Mouse (Mus musculus) heart, embryonic 11.5 days (tissue): ENCODE data around the gene Dse. TPM values are rescaled to one million over a fixed set of nuclear protein-coding genes. Genes with fewer than 3 reads are reported as not detected.
A peak's percentile ranks its signal among the peaks of the same experiment; 100 is the strongest.

Experiments used
- ATAC-seq: fragments of 200-750 bp; cut with Nextera tagmentation; replicated peaks from 2 replicates; pipeline ENCODE4 v1.8.0; 2017; ENCODE audit warnings: moderate library complexity; ENCODE audit not compliant: insufficient number of reproducible peaks, low FRiP score, low TSS enrichment
- H3K27ac ChIP-seq: fragments of 300-500 bp; sonication (generic); 2 replicates; pipeline ENCODE4 v1.5.1; 2014; ENCODE audit warnings: mild to moderate bottlenecking, low read depth, low read length
- H3K27me3 ChIP-seq: fragments of 300-500 bp; sonication (generic); 2 replicates; pipeline ENCODE4 v1.6.1; 2014; ENCODE audit warnings: mild to moderate bottlenecking, low read length, mixed read lengths; ENCODE audit not compliant: control insufficient read depth, insufficient read depth
- H3K36me3 ChIP-seq: fragments of 300-500 bp; sonication (generic); 2 replicates; pipeline ENCODE4 v1.6.1; 2014; ENCODE audit warnings: mild to moderate bottlenecking, low read length, moderate library complexity, mixed read lengths; ENCODE audit not compliant: control insufficient read depth, insufficient read depth
- H3K4me1 ChIP-seq: fragments of 300-500 bp; sonication (generic); 2 replicates; pipeline ENCODE4 v1.6.1; 2014; ENCODE audit warnings: low read length; ENCODE audit not compliant: control insufficient read depth, insufficient read depth
- H3K4me2 ChIP-seq: fragments of 300-500 bp; sonication (generic); 2 replicates; pipeline ENCODE4 v1.6.1; 2014; ENCODE audit warnings: mild to moderate bottlenecking, moderate library complexity
- H3K4me3 ChIP-seq: fragments of 300-500 bp; sonication (generic); 2 replicates; pipeline ENCODE4 v1.5.1; 2014; ENCODE audit warnings: low read depth, low read length
- H3K9ac ChIP-seq: fragments of 300-500 bp; sonication (generic); 2 replicates; pipeline ENCODE4 v1.6.1; 2014; ENCODE audit warnings: mild to moderate bottlenecking, low read depth, low read length, moderate library complexity
- H3K9me3 ChIP-seq: fragments of 300-500 bp; sonication (generic); replicated peaks from 2 replicates; pipeline ENCODE4 v1.6.1; 2016; ENCODE audit warnings: low read length; ENCODE audit not compliant: control insufficient read depth
- WGBS: fragments of 180-500 bp; shearing (Covaris S2); extraction: QIAGEN DNeasy Blood & Tissue Kit; methylation state at CpG from one replicate; pipeline ENCODE4 v1.1.7; 2014; ENCODE audit not compliant: insufficient replicate concordance; 5-methylcytosine and 5-hydroxymethylcytosine counted together
- polyA plus RNA-seq: library from polyadenylated mRNA; unstranded; fragments of >200 nt; fragmentation: Nextera tagmentation; extraction: Ambion mirVana; gene quantifications from 2 replicates; pipeline ENCODE4 v1.2.1, GENCODE M21; 2014

Dse gene
- polyA plus RNA-seq, 1 experiment from 2014 or later = 21.3 TPM

DNA sequence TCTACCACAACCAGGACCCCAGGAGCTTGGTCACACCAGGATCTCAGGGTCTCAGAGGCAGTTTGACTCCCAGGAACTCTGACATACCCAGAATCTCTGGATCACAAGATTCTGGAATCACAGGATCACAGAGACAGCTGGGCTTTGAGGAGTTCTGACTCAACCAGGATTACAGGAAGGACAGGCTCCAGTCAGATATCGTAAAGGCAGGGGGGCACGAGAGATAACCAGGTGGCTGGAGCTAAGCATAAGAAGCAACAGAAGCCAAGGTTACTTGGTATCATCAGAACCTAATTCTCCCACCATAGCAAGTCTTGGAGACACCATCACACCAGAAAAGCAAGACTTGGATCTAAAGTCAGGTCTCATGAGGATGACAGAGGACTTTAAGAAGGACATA lies 65.8 kb downstream of the Dse start:
- Histone ChIP-seq H3K27me3 (no peaks in the 10 kb centered on the region), H3K9ac (no peak overlapping the region), H3K4me1 (peaks cover 6% of the 10 kb centered on the region; the same call in 1 of the 2 replicates), H3K4me3 (no peak overlapping the region), H3K27ac (no peak overlapping the region), H3K4me2 (no peak overlapping the region), H3K9me3 (no peaks in the 10 kb centered on the region), H3K36me3 (no peaks in the 10 kb centered on the region)
- no peak for ATAC-seq
- whole genome bisulfite sequencing = 74% methylated on average over 2 of the region's 2 CpGs

DNA sequence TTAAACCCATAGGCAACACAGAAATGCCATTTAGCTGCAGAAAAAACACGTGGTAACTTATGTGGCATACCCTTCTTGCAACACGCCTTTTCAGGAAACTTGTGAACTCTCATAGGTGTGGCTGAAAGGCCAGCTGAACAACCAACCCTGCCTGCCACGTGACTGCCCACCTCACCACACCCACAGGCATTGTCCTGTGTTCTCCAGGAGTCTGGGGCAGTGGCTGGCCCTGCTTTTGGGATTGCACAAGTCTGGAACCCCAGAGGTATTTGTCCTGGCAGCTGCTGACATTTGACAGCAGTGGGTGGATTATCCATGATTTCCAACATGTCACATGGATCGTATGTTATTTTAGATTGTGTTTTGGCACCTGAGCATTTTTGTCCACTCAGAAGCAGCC lies 67.7 kb downstream of the Dse start:
- no peak overlapping the region for H3K4me2 ChIP-seq

DNA sequence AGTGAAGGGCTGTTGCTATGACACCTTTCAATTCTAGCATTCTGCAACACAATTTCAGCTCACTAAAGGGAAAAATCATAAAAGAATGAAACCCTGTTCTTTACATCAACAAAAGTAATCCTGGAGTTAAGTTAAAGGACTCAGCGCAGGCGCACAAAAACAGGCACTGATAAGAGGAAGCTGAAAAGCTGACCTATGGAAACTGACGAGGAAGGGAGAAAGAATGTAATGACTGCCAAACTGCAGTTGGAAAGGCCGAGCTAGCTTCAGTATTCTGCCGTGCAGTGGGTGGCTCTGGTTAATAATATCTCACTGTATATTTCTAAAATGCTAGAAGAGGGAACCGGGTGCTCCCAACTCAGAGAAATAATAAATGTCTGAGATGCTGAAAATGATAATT lies 69.5 kb downstream of the Dse start:
- peaks cover 6% of the 10 kb centered on the region; the same call in 1 of the 2 replicates for H3K4me1 ChIP-seq
- H3K36me3 ChIP-seq = no peaks in the 10 kb centered on the region
- H3K4me3 ChIP-seq = no peak overlapping the region
- WGBS = 34% methylated on average over 6 of the region's 6 CpGs
- H3K4me2 ChIP-seq = no peak overlapping the region
- H3K9ac ChIP-seq = no peak overlapping the region
- H3K9me3 ChIP-seq = no peaks in the 10 kb centered on the region
- no peaks in the 10 kb centered on the region for H3K27me3 ChIP-seq
- no peak for ATAC-seq
- H3K27ac ChIP-seq = no peak overlapping the region

More for the DNA sequence above, 67.7 kb downstream of the Dse start:
- Histone ChIP-seq H3K27ac (no peak overlapping the region), H3K36me3 (no peaks in the 10 kb centered on the region), H3K4me3 (no peak overlapping the region), H3K27me3 (no peaks in the 10 kb centered on the region), H3K9me3 (no peaks in the 10 kb centered on the region), H3K4me1 (peaks cover 6% of the 10 kb centered on the region; the same call in 1 of the 2 replicates), H3K9ac (no peak overlapping the region)
- ATAC-seq = no peak
- 63% methylated on average over 4 of the region's 4 CpGs for WGBS

DNA sequence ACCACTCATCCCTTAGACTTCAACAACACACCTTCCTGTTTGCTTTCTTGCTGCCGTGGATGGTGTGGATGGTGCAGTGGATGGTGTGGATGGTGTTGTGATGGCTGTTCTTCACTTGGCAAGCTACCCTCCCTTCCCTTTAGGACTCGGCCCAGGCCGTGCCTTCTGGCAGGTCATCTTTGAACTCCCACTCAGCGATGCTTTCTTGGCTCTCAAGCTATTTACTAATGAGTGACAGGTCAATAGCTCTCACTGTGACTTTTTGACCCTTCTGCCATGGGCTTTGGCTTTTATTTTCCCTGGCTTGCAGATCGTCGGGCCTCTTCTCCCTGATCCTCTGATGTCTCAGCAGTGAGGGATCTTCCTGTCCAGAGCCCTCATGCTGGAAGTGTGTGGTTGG lies 71.1 kb downstream of the Dse start:
- Histone ChIP-seq H3K4me1 (peaks cover 6% of the 10 kb centered on the region; the same call in 1 of the 2 replicates), H3K4me3 (no peak overlapping the region), H3K27me3 (no peaks in the 10 kb centered on the region), H3K9ac (no peak overlapping the region), H3K36me3 (no peaks in the 10 kb centered on the region), H3K4me2 (no peak overlapping the region), H3K27ac (no peak overlapping the region), H3K9me3 (no peaks in the 10 kb centered on the region)
- 42% methylated on average over 6 of the region's 6 CpGs for WGBS
- no peak for ATAC-seq

DNA sequence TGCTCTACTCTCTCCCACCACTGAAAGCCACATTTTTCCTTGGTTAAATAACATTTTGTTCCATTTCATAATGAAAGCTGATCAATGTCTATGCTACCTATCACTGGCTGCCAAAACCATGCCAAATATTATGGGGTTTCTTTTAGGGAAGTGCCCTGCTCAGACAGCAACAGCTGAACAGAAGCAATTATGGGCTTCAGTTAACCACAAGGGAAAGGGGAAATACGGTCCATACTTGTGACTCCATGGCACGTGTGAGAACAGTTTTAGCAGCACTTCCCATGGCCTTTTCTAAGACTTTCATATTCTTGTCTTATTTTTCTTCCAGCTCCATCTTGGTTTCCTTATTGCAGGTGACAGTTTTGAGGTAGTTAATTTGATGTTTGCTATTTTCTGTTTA lies 76.2 kb downstream of the Dse start:
- H3K36me3 ChIP-seq = no peaks in the 10 kb centered on the region
- H3K9ac ChIP-seq = no peak overlapping the region
- WGBS = 65% methylated on average over 2 of the region's 2 CpGs
- H3K4me3 ChIP-seq = no peak overlapping the region
- no peak for ATAC-seq
- no peak overlapping the region for H3K27ac ChIP-seq
- no peaks in the 10 kb centered on the region for H3K27me3 ChIP-seq
- no peaks in the 10 kb centered on the region for H3K9me3 ChIP-seq
- H3K4me1 ChIP-seq = 0 out of 2 replicates have a peak, but pooled peaks cover 2% of the 10 kb centered on the region
- no peak overlapping the region for H3K4me2 ChIP-seq

DNA sequence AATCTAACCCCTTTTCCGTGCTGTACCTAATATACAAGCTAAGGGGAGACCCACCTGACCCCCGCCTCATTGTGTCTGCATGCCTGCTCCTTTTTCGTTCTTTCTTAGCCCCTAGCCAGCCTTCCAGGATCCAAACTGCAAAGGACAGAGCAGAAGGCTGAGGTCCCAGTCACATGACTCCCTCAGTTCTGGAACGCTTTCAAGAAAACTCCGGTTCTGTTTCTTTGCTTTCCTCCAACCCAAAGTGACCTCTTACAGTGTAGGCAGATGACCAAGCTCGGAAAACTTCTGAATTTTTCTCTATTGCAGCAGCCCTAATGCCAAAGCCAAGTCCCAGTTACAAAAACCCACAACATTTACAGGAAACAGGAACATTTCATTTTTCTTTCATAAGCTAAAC lies 79.1 kb downstream of the Dse start:
- Histone ChIP-seq H3K27me3 (no peaks in the 10 kb centered on the region), H3K9me3 (no peaks in the 10 kb centered on the region), H3K4me3 (no peak overlapping the region), H3K4me2 (no peak overlapping the region), H3K4me1 (0 out of 2 replicates have a peak, but pooled peaks cover 2% of the 10 kb centered on the region), H3K27ac (no peak overlapping the region), H3K9ac (no peak overlapping the region), H3K36me3 (no peaks in the 10 kb centered on the region)
- WGBS = 81% methylated on average over 6 of the region's 6 CpGs
- no peak for ATAC-seq

DNA sequence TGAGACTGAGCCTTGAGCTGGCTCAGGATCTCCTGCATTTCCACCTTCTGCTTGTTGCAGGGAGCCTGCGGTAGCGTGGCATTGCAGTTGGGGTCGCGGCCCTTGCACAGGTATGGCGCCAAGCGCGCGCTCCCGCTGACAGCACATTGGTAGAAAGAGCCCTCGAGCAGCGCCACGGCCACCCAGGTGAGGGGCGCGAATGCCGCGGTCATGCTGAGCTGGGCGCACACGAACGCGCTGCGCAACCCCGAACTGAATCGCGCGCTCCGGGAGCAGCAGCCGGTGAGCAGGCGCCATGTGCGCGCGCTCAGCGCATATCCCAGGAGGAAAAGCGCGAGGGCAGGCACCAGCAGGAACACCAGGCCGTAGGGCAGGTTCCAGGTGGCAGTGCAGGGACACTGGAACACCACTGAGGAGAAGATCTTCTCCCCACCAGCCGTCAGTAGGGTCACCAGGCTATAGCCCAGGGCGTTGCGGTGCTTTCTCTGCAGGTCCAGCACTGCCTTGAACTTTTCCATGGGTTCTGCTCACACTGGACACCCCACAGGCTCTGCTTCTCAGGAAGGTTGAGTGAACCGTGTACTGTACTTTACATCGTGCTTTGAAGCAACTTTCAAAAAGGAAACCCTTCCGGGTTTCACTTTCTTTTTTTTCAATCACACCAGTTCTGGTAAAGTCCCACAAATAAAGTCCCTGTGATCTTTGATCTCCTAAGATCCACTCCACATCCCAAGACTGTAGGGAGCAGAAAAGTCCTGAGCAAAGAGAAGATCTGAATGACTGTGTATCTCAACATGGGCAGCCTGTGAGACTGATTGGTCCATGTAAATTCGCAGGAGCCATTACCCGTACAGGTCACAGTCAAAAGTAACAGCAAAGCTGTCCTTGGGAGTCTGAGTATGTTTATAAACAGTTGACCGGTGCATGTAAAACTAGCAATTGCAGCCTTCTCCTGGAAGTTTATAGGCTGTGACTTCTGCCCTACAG lies 79.8 kb downstream of the Dse start, which contains the start of gene Calhm6:
Gene Calhm6 (minus strand): TSS at position 593 of the 987 bp plus-strand sequence.
- Histone ChIP-seq H3K9me3 (no peaks in the 10 kb centered on the region), H3K36me3 (no peaks in the 10 kb centered on the region), H3K27ac (no peak within 1 kb of the TSS), H3K9ac (peak within 1 kb of the TSS; percentile 16; the same call in 1 of the 2 replicates), H3K27me3 (no peaks in the 10 kb centered on the region), H3K4me2 (peak within 1 kb of the TSS; percentile 75), H3K4me1 (0 out of 2 replicates have a peak, but pooled peaks cover 2% of the 10 kb centered on the region), H3K4me3 (peak within 1 kb of the TSS; percentile 44)
- ATAC-seq = peak; percentile 46; the same call in 1 of the 2 replicates
- WGBS = 17% methylated on average over 44 of the region's 44 CpGs

DNA sequence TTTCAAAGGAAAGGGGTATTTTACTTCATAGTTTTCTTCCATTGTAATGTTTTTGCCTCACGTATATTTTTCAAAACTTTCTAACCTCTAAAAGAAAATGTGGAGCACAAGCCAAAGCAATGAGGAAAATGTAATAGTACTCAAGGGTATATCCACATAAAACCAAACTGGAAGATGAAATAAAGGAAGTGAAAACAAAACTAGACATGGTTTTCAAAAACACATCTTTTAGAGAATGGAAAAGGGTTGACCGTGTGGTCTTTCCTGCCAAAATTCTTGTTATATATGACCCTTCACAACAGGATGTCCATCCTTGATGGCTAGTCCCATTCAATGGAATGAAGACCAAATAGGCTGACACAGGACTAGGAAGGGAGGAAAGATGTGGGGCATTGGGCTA lies 89.1 kb downstream of the Dse start:
- 89% methylated on average over 2 of the region's 2 CpGs for WGBS

More for the DNA sequence above, 89.1 kb downstream of the Dse start:
- Histone ChIP-seq H3K9ac (no peak overlapping the region), H3K4me3 (no peak overlapping the region), H3K4me2 (no peak overlapping the region), H3K4me1 (no peaks in the 10 kb centered on the region), H3K27me3 (no peaks in the 10 kb centered on the region), H3K9me3 (no peaks in the 10 kb centered on the region), H3K27ac (no peak overlapping the region), H3K36me3 (no peaks in the 10 kb centered on the region)
- ATAC-seq = no peak
